Mouse (Mus musculus) brain, embryonic 14.5 days (tissue): ENCODE results near the gene Epha6.

Experiments used
- CTCF ChIP-seq: fragments of 200-500 bp; IDR thresholded peaks from 2 replicates; pipeline ENCODE4 v1.5.1; 2012; ENCODE audit warnings: inconsistent platforms, mild to moderate bottlenecking, moderate library complexity, borderline replicate concordance; ENCODE audit not compliant: insufficient read depth, insufficient read length; ENCODE audit errors: extremely low read depth
- POLR2A ChIP-seq: fragments of 200-500 bp; IDR thresholded peaks from 2 replicates; pipeline ENCODE4 v1.6.1; 2012; ENCODE audit warnings: mild to moderate bottlenecking, inconsistent platforms, borderline replicate concordance; ENCODE audit not compliant: poor library complexity, insufficient read depth, insufficient read length, severe bottlenecking; ENCODE audit errors: extremely low read depth

- TF ChIP-seq CTCF (no peak), POLR2A (no peak)
Measured at GRCm38 (mm10) chr16:60121435-60121834, 483.9 kb downstream of the Epha6 start.
